Mouse (Mus musculus) liver, embryonic 14.5 days (tissue): ENCODE measurements at regions not wholly inside any gene's neighbourhood (a gene's known extent, or its start where the extent isn't known, plus 50 kb on each side); places are given as distances from the start of the nearest gene placed in this dataset.

ENCODE experiments used
- ATAC-seq: fragments of 200-750 bp; cut with Nextera tagmentation; 2 replicates; pipeline ENCODE4 v1.8.0; 2017; ENCODE audit warnings: moderate number of reproducible peaks, mild to moderate bottlenecking, moderate library complexity; ENCODE audit not compliant: insufficient read depth
- DNase-seq, 3 experiments: peaks; one replicate each; pipeline ENCODE4 v3.0.0-alpha.2; 2012 to 2013; ENCODE audit warnings: low read depth in 3 of 3, low spot score in 3 of 3
- H3K27ac ChIP-seq: fragments of 300-500 bp; sonication (generic); 2 replicates; pipeline ENCODE4 v1.5.1; 2014; ENCODE audit warnings: moderate library complexity, mild to moderate bottlenecking, control low read depth, inconsistent platforms
- H3K27me3 ChIP-seq: fragments of 300-500 bp; sonication (generic); 2 replicates; pipeline ENCODE4 v1.6.1; 2014; ENCODE audit warnings: mild to moderate bottlenecking, low read length, moderate library complexity; ENCODE audit not compliant: control insufficient read depth, insufficient read depth
- H3K36me3 ChIP-seq: fragments of 300-500 bp; sonication (generic); replicated peaks from 2 replicates; pipeline ENCODE4 v1.6.1; 2014; ENCODE audit warnings: low read depth; ENCODE audit not compliant: control insufficient read depth, insufficient read depth
- H3K4me1 ChIP-seq, 2 experiments: fragments of 200-500 bp in 1 of 2; fragments of 300-500 bp in 1 of 2; sonication (generic) in 1 of 2; replicated peaks; 2 replicates each; pipeline ENCODE4 v1.6.1; 2012 to 2014; ENCODE audit warnings: antibody characterized with exemption in 1 of 2, inconsistent platforms in 1 of 2, low read length in 1 of 2; ENCODE audit not compliant: control insufficient read depth in 2 of 2, insufficient read depth in 2 of 2
- H3K4me2 ChIP-seq: fragments of 300-500 bp; sonication (generic); 2 replicates; pipeline ENCODE4 v1.6.1; 2014; ENCODE audit warnings: low read depth, mild to moderate bottlenecking, control low read depth, moderate library complexity
- H3K4me3 ChIP-seq, 2 experiments: fragments of 200-500 bp in 1 of 2; fragments of 300-500 bp in 1 of 2; sonication (generic) in 1 of 2; 2 replicates each; pipeline ENCODE4 v1.5.1; 2012 to 2014; ENCODE audit warnings: low read depth in 2 of 2, low read length in 2 of 2, mild to moderate bottlenecking in 2 of 2, control low read depth in 1 of 2, inconsistent platforms in 1 of 2, moderate library complexity in 1 of 2; ENCODE audit not compliant: insufficient read depth in 1 of 2
- H3K9ac ChIP-seq: fragments of 300-500 bp; sonication (generic); replicated peaks from 2 replicates; pipeline ENCODE4 v1.6.1; 2014; ENCODE audit warnings: mild to moderate bottlenecking, control low read depth, moderate library complexity
- H3K9me3 ChIP-seq: fragments of 300-500 bp; sonication (generic); 2 replicates; pipeline ENCODE4 v1.6.1; 2016; ENCODE audit warnings: low read length, mixed read lengths; ENCODE audit not compliant: control insufficient read depth
- CTCF ChIP-seq: IDR thresholded peaks from 2 replicates; pipeline ENCODE4 v1.5.1; 2016; ENCODE audit warnings: antibody characterized with exemption, low read depth, control low read depth
- EP300 ChIP-seq: IDR thresholded peaks from 2 replicates; pipeline ENCODE4 v1.6.1; 2016; ENCODE audit warnings: antibody characterized with exemption, low read depth
- WGBS: fragments of 180-500 bp; shearing (Covaris S2); extraction: QIAGEN DNeasy Blood & Tissue Kit; methylation state at CpG from one replicate; pipeline ENCODE4 v1.1.7; 2014; ENCODE audit not compliant: insufficient replicate concordance; 5-methylcytosine and 5-hydroxymethylcytosine counted together

- Histone ChIP-seq H3K4me1 (0 out of 4 replicates have a peak, but pooled peaks cover 0 to 2% of the 10 kb centered on the region in 2 experiments), H3K4me3 (no peak overlapping the region), H3K9me3 (no peaks in the 10 kb centered on the region), H3K27me3 (no peaks in the 10 kb centered on the region), H3K4me2 (no peak overlapping the region), H3K27ac (no peak overlapping the region), H3K36me3 (no peaks in the 10 kb centered on the region), H3K9ac (no peak overlapping the region)
- WGBS = 59% methylated on average over 4 of the region's 4 CpGs
- ATAC-seq (no peak), DNase-seq (no peak)
- TF ChIP-seq EP300 (no peak), CTCF (no peak)
Observed at GRCm38 (mm10) chr17:4941286-4941800, 52.8 kb upstream of the Arid1b start.

GRCm38 (mm10) chr17:4942868-4943267 is 51.3 kb upstream of the Arid1b start:
- 69% methylated on average over 7 of the region's 7 CpGs for WGBS
- no peak for ATAC-seq
- H3K4me1 ChIP-seq = 0 out of 4 replicates have a peak, but pooled peaks cover 0 to 2% of the 10 kb centered on the region in 2 experiments
- H3K27ac ChIP-seq = no peak overlapping the region
- H3K4me3 ChIP-seq = no peak overlapping the region
- no peak overlapping the region for H3K4me2 ChIP-seq
- no peaks in the 10 kb centered on the region for H3K27me3 ChIP-seq
- H3K9ac ChIP-seq = no peak overlapping the region
- no peaks in the 10 kb centered on the region for H3K9me3 ChIP-seq
- TF ChIP-seq EP300 (no peak), CTCF (no peak)
- DNase-seq = no peak
- no peaks in the 10 kb centered on the region for H3K36me3 ChIP-seq
